Mouse (Mus musculus) cerebellum, adult 8-10 months (tissue): Measurements from ENCODE around the gene Gm8297.
"Not testable (repeated sequence)": the region's sequence is repeated elsewhere in the genome, so short reads cannot be mapped to it uniquely, and the experiment has no call there.

Source experiments
- DNase-seq: peaks from one replicate; pipeline ENCODE4 v3.0.0; 2022

Gene Gm8297

DNA sequence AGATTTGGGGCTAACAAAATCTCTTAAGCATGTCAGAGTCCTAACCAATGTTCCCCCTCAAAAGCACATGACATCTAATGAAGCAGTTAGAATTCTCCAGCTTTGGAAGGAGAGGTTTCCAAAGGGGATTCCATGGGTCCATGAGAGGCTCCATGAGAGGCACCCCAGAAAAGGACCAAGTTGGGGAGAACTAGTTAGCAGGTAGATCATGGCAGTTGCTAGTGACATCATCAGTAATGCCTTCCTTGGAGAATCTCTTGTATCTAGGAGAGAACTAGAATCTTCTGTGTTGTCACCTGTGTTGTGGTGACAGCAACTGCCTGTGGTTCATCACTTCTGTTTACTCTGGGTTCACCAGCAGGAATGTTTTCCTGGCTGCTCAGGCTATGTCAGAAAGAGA lies at the start of gene Gm8297:
TSS of gene Gm8297 (plus strand) at position 301 of the 400 bp plus-strand sequence.
- not testable (repeated sequence) for DNase-seq

DNA sequence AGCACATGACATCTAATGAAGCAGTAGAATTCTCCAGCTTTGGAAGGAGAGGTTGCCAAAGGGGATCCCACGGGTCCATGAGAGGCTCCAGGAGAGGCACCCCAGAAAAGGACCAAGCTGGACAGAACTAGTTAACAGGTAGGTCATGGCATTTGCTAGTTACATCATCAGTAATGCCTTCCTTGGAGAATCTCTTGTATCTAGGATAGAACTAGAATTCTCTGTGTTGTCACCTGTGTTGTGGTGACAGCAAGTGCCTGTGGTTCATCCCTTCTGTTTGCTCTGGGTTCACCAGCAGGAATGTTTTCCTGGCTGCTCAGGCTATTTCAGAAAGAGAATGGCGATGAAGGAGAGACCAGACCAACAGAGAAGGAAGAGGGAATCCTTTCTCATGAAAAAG lies 31.9 kb downstream of the Gm8297 start, which contains the start of gene Gm3298:
TSS of gene Gm3298 (plus strand) at position 301 of the 400 bp plus-strand sequence.
- DNase-seq, result not testable (repeated sequence)
